Mouse (Mus musculus) liver, embryonic 14.5 days (tissue): ENCODE results near the gene Elp5. TPM values are rescaled to one million over a fixed set of nuclear protein-coding genes. Genes with fewer than 3 reads are reported as not detected.
A peak's percentile ranks its signal among the peaks of the same experiment; 100 is the strongest.

Experiments used
- ATAC-seq: fragments of 200-750 bp; cut with Nextera tagmentation; 2 replicates; pipeline ENCODE4 v1.8.0; 2017; ENCODE audit warnings: moderate number of reproducible peaks, mild to moderate bottlenecking, moderate library complexity; ENCODE audit not compliant: insufficient read depth
- DNase-seq, 3 experiments: peaks; one replicate each; pipeline ENCODE4 v3.0.0-alpha.2; 2012 to 2013; ENCODE audit warnings: low read depth in 3 of 3, low spot score in 3 of 3
- H3K27ac ChIP-seq: fragments of 300-500 bp; sonication (generic); 2 replicates; pipeline ENCODE4 v1.5.1; 2014; ENCODE audit warnings: moderate library complexity, mild to moderate bottlenecking, control low read depth, inconsistent platforms
- H3K27me3 ChIP-seq: fragments of 300-500 bp; sonication (generic); 2 replicates; pipeline ENCODE4 v1.6.1; 2014; ENCODE audit warnings: mild to moderate bottlenecking, low read length, moderate library complexity; ENCODE audit not compliant: control insufficient read depth, insufficient read depth
- H3K36me3 ChIP-seq: fragments of 300-500 bp; sonication (generic); replicated peaks from 2 replicates; pipeline ENCODE4 v1.6.1; 2014; ENCODE audit warnings: low read depth; ENCODE audit not compliant: control insufficient read depth, insufficient read depth
- H3K4me1 ChIP-seq, 2 experiments: fragments of 200-500 bp in 1 of 2; fragments of 300-500 bp in 1 of 2; sonication (generic) in 1 of 2; replicated peaks; 2 replicates each; pipeline ENCODE4 v1.6.1; 2012 to 2014; ENCODE audit warnings: antibody characterized with exemption in 1 of 2, inconsistent platforms in 1 of 2, low read length in 1 of 2; ENCODE audit not compliant: control insufficient read depth in 2 of 2, insufficient read depth in 2 of 2
- H3K4me2 ChIP-seq: fragments of 300-500 bp; sonication (generic); 2 replicates; pipeline ENCODE4 v1.6.1; 2014; ENCODE audit warnings: low read depth, mild to moderate bottlenecking, control low read depth, moderate library complexity
- H3K4me3 ChIP-seq, 2 experiments: fragments of 200-500 bp in 1 of 2; fragments of 300-500 bp in 1 of 2; sonication (generic) in 1 of 2; 2 replicates each; pipeline ENCODE4 v1.5.1; 2012 to 2014; ENCODE audit warnings: low read depth in 2 of 2, low read length in 2 of 2, mild to moderate bottlenecking in 2 of 2, control low read depth in 1 of 2, inconsistent platforms in 1 of 2, moderate library complexity in 1 of 2; ENCODE audit not compliant: insufficient read depth in 1 of 2
- H3K9ac ChIP-seq: fragments of 300-500 bp; sonication (generic); replicated peaks from 2 replicates; pipeline ENCODE4 v1.6.1; 2014; ENCODE audit warnings: mild to moderate bottlenecking, control low read depth, moderate library complexity
- H3K9me3 ChIP-seq: fragments of 300-500 bp; sonication (generic); 2 replicates; pipeline ENCODE4 v1.6.1; 2016; ENCODE audit warnings: low read length, mixed read lengths; ENCODE audit not compliant: control insufficient read depth
- CTCF ChIP-seq: IDR thresholded peaks from 2 replicates; pipeline ENCODE4 v1.5.1; 2016; ENCODE audit warnings: antibody characterized with exemption, low read depth, control low read depth
- EP300 ChIP-seq: IDR thresholded peaks from 2 replicates; pipeline ENCODE4 v1.6.1; 2016; ENCODE audit warnings: antibody characterized with exemption, low read depth
- WGBS: fragments of 180-500 bp; shearing (Covaris S2); extraction: QIAGEN DNeasy Blood & Tissue Kit; methylation state at CpG from one replicate; pipeline ENCODE4 v1.1.7; 2014; ENCODE audit not compliant: insufficient replicate concordance; 5-methylcytosine and 5-hydroxymethylcytosine counted together
- polyA plus RNA-seq, 2 experiments: library from polyadenylated mRNA; depleted of rRNA in 1 of 2; stranded (reverse) in 1 of 2; unstranded in 1 of 2; fragments of >200 nt; fragmentation: Nextera tagmentation in 1 of 2; extraction: Ambion mirVana in 1 of 2; gene quantifications; 2 replicates each; pipeline versions ENCODE4 v1.2.1 to v1.2.3; 2012 to 2014

Elp5 gene
- polyA plus RNA-seq, 2 experiments, result 44.0 to 70.2 TPM

DNA sequence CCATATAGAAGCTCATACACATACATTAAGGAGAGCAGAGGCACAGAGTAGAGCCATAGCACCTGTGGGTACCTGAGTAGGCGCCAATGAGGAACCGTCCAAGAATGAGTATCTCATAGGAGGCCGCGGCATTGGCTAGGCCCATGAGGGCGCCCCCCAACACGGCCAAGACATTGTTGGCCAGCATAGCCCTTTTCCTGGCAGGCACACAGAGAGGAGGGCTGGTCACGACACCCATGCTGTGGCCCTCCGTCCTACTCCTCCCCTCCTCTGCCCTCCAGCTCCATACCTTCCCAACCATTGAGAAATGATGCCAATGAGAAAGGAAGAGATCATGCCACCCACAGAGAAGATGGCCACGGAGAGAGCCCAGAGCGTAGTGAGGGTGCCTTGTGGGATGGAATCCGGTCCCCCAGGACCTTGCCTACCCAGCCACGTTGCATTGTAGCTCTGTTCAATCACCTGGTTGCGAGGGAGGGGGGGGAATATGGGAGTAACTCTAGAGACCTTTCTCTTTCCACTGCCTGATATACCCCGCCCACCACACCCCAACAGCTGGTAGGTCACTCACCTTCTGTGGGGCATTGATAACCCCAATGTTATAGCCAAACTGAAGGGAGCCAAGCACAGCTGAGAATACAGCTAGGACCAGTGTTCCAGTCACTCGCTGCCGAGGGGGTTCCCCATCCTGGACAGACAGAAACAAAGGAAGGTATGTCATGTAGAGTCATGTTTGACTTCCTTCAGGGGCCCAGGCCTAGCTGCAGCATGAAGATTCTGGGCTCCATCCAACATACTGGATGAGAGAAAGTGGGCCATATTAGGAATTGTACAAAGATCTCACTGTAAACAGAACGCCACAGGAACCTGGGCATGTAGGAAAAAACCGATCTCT lies 36.1 kb downstream of the Elp5 start:
- H3K9ac ChIP-seq, result peak overlapping the region; percentile 96
- TF ChIP-seq CTCF, result no peak
- TF ChIP-seq EP300, result peak; percentile 88
- no peaks in the 10 kb centered on the region for H3K27me3 ChIP-seq
- H3K4me1 ChIP-seq, result peaks cover 20 to 27% of the 10 kb centered on the region in 2 experiments
- H3K4me2 ChIP-seq, result peak overlapping the region; percentile 83
- H3K36me3 ChIP-seq, result peaks cover 22% of the 10 kb centered on the region
- peak overlapping the region; percentile 88 to 94 for H3K4me3 ChIP-seq
- 59% methylated on average over 18 of the region's 18 CpGs for WGBS
- DNase-seq (peak; percentile 82 to 87 (median 82)), ATAC-seq (peak; percentile 81)
- peak overlapping the region; percentile 95 for H3K27ac ChIP-seq
- H3K9me3 ChIP-seq, result no peaks in the 10 kb centered on the region

DNA sequence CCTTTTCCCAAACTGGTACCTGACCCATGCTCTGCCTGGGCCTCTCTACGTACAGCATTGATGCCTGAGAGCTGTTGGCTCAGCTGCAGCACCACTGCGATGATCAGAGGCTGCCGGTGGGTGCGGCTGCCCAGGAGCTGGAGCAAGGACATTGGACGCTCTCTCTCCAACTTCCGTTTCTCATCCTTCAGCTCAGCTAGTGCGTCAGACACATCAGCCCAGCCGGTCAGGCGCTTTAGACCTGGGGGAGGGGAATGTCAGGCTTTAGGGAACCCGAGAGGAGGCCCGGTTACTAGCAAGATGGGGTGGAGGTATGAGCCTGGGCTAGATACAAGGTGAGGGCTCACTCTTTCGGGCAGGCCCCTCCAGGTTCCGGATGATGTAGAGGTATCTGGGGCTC lies 37.1 kb downstream of the Elp5 start:
- Histone ChIP-seq H3K4me2 (peak overlapping the region; percentile 83), H3K9me3 (no peaks in the 10 kb centered on the region), H3K36me3 (peaks cover 22% of the 10 kb centered on the region), H3K9ac (peak overlapping the region; percentile 96), H3K4me1 (peaks cover 20 to 27% of the 10 kb centered on the region in 2 experiments), H3K27ac (peak overlapping the region; percentile 95), H3K4me3 (peak overlapping the region; percentile 88 to 94), H3K27me3 (no peaks in the 10 kb centered on the region)
- ATAC-seq (no peak), DNase-seq (no peak)
- no peak for TF ChIP-seq EP300
- TF ChIP-seq CTCF, result no peak
- 71% methylated on average over 13 of the region's 13 CpGs for WGBS

DNA sequence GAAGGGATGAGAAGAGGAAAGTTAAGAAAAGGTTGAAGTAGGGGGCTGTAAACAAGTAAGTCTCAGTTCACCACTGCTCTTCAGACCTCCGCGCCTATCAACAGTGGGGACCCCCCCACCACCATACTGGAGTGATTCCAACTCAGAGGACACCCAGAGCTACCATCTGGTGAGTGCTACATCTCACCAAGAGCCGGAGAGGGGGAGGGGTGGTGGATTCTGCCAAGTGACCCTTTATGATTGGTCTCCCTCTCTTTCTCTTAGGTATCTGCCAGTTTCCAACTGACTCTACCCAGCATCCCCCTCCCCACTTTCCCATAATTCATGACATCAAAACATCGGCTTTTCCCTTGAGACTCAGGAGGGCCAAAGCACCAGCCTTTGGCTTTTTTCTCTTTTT lies 41.4 kb downstream of the Elp5 start:
- Histone ChIP-seq H3K27me3 (peaks cover 35% of the 10 kb centered on the region), H3K4me1 (peaks cover 8 to 9% of the 10 kb centered on the region in 2 experiments), H3K9ac (no peak overlapping the region), H3K27ac (no peak overlapping the region), H3K9me3 (no peaks in the 10 kb centered on the region), H3K4me2 (no peak overlapping the region), H3K36me3 (peaks cover 22% of the 10 kb centered on the region), H3K4me3 (no peak overlapping the region)
- no peak for DNase-seq
- WGBS, result 80% methylated on average over 4 of the region's 4 CpGs
- ATAC-seq, result no peak
- TF ChIP-seq EP300, result no peak
- no peak for TF ChIP-seq CTCF

DNA sequence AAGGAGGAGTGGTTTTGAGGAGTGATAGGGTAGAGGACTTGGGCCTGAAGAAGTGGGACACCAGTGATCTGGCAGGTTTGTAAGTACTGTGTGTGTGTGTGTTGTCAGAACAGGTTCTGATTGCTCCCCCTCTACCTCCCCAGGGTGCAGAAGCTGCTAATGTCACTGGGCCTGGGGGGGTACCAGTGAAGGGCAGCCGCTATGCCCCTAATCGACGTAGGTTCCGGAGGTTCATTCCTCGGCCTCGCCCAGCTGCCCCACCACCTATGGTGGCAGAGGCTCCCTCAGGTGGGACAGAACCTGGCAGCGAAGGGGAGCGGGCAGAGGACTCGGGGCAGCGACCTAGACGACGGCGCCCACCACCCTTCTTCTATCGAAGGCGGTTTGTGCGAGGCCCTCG lies 42.6 kb downstream of the Elp5 start:
- DNase-seq, result no peak
- Histone ChIP-seq H3K27me3 (peaks cover 47% of the 10 kb centered on the region), H3K9ac (no peak overlapping the region), H3K4me3 (no peak overlapping the region), H3K4me1 (peaks cover 4 to 7% of the 10 kb centered on the region in 2 experiments), H3K36me3 (peaks cover 11% of the 10 kb centered on the region), H3K4me2 (no peak overlapping the region), H3K9me3 (no peaks in the 10 kb centered on the region), H3K27ac (no peak overlapping the region)
- 88% methylated on average over 17 of the region's 17 CpGs for WGBS
- ATAC-seq, result no peak
- TF ChIP-seq CTCF (no peak), EP300 (no peak)

DNA sequence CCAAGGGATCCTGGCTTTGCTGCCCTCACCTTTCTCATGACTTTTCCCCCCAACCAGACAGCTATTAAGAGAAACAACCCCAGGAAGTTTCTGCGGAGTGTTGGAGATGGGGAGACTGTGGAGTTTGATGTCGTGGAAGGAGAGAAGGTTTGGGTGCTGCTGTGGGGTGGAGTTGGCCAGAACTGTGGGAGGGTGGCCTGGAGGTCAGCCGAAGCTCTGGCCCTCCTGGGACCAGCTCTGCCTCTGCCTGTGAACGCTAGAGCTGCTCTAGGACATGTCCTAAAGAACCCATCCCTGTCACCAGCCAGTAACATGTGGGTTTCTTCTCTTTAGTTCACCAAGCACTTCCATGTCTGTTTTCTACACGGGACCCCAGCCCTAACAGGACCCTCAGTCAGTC lies 43.1 kb downstream of the Elp5 start:
- Histone ChIP-seq H3K4me2 (no peak overlapping the region), H3K36me3 (peaks cover 5% of the 10 kb centered on the region), H3K9me3 (no peaks in the 10 kb centered on the region), H3K4me1 (peaks cover 10 to 12% of the 10 kb centered on the region in 2 experiments), H3K9ac (no peak overlapping the region), H3K27ac (no peak overlapping the region), H3K4me3 (no peak overlapping the region), H3K27me3 (peaks cover 53% of the 10 kb centered on the region)
- no peak for TF ChIP-seq EP300
- no peak for TF ChIP-seq CTCF
- no peak for ATAC-seq
- 51% methylated on average over 5 of the region's 5 CpGs for WGBS
- DNase-seq, result no peak
